Mouse (Mus musculus) small intestine, adult 10 weeks (tissue): ENCODE data around the gene Cdh9. TPM values are rescaled to one million over a fixed set of nuclear protein-coding genes. Genes with fewer than 3 reads are reported as not detected.

ENCODE experiments used
- polyA plus RNA-seq: library from polyadenylated mRNA; stranded (reverse); fragments of 350-450 nt; fragmentation: Illumina TruSeq; extraction: RNeasy Lipid Tissue Mini Kit (QIAGEN cat#74804); gene quantifications from one replicate; pipeline ENCODE4 v1.2.3, GENCODE M21; 2014; ENCODE audit warnings: low replicate concordance

Gene Cdh9
- polyA plus RNA-seq: 0.33 TPM

DNA sequence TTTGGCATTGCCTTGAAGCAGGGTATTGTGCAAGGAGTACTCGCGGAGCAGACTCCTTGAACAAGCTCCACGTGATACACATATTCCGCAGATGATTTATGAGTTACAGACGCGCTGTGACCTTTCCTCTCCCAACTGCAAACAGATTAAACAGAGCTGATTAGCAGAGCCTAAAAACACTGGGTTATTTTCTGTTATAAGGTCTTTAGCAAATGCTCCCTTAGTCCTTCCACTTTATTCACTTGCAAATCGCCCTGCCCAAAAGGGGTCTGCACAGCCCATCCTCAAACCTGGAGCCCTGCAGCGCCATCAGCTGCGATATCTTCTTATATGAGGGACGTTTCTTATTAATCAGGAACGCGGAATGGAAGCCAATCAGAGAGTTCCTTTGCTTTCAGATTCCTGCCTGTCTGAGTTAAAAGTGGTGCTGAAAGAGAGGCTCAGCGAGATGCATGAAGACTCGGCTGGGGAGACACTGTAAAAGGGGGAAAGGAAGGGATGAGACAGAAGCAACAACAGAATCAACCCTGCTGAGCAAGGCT is at the start of gene Cdh9:
TSS of gene Cdh9 (plus strand) at position 287 of the 542 bp plus-strand sequence.

